Mouse (Mus musculus): ENCODE data around the gene Mrpl33.

GRCm38 (mm10) chr5:31630064-31630463 is 33.3 kb downstream of the Mrpl33 start:
- no peak for TF ChIP-seq POLR2A (IDR thresholded peaks at IDR 0.05; ENCODE audit: borderline replicate concordance, extremely low read depth, low read depth, low read length)
- TF ChIP-seq CTCF (IDR thresholded peaks at IDR 0.05; ENCODE audit: insufficient read depth, low read length): no peak

All from lung, adult 2 months (tissue).